Comparison of ENCODE assay signal across 9 mouse cellular contexts in the genomic region with DNA sequence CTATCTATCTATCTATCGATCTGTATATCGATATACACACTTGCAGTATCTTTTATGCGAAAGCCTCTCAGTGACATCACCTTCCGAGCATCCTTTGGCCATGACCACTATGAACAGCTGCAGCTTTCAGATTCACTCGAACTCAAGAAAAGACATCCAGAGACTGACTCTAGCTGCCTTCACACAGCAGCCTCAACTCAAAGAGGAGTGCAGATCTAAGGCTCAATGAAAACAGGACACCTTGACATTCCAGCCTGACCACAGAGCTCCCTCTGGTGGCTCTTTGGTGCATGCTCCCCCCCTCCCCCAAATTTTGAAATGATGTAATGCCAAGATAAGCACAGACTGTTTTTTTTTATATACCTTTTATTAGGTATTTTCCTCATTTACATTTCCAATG.
DNase-seq lines count a peak whose midpoint lies in the region; ATAC-seq lines count a peak whose summit lies in the region.
"Had no signal": no experiment of that assay in that cellular context is flagged by ENCODE, and none has a peak within 500 bp of the region (broad histone marks: within the 10 kb centered on the region; RNA-seq: fewer than 3 reads in every experiment).

No protein-coding gene starts in this region.

- no peak for ATAC-seq in hindbrain, embryonic 14.5 days (ENCODE audit: low FRiP score)
- ATAC-seq in hindbrain, embryonic 16.5 days, result no peak

- H3K4me2 ChIP-seq in hindbrain, embryonic 14.5 days (replicated peaks), result no peak overlapping the region
- H3K4me2 ChIP-seq in hindbrain, embryonic 16.5 days (ENCODE audit: low read length), result no peak overlapping the region
- H3K4me2 ChIP-seq: embryonic facial prominence, embryonic 12.5 days had no signal

- peak; percentile 73 for DNase-seq in hindbrain, embryonic 14.5 days (ENCODE audit: low spot score)
- DNase-seq in 416B (ENCODE audit: low read depth), result peak; percentile 68
- peak; percentile 70 for DNase-seq in ES-CJ7 (ENCODE audit: low read depth, low spot score)
- peak; percentile 60 for DNase-seq in embryonic facial prominence, embryonic 10.5 days (ENCODE audit: low spot score)
- peak; percentile 38 for DNase-seq in telencephalon, adult 2 months (ENCODE audit: low read depth, low spot score)
- DNase-seq in ovary, postnatal 10 days (ENCODE audit: low spot score), result no peak
- DNase-seq in urinary bladder, adult 2 months (ENCODE audit: low spot score), result no peak

- no peak overlapping the region for H3K9ac ChIP-seq in hindbrain, embryonic 14.5 days
- H3K9ac ChIP-seq in hindbrain, embryonic 16.5 days (ENCODE audit: low read depth, low read length), result no peak overlapping the region
- H3K9ac ChIP-seq: embryonic facial prominence, embryonic 12.5 days had no signal

- no peaks in the 10 kb centered on the region for H3K9me3 ChIP-seq in hindbrain, embryonic 14.5 days (ENCODE audit: control insufficient read depth, low read length)
- H3K9me3 ChIP-seq in hindbrain, embryonic 16.5 days (ENCODE audit: control insufficient read depth, low read length), result no peaks in the 10 kb centered on the region
- H3K9me3 ChIP-seq in embryonic facial prominence, embryonic 10.5 days, result no peaks in the 10 kb centered on the region
- H3K9me3 ChIP-seq: embryonic facial prominence, embryonic 12.5 days had no signal

- 82% methylated on average over 5 of the region's 5 CpGs for WGBS in hindbrain, embryonic 14.5 days
- WGBS in hindbrain, embryonic 16.5 days, result 85% methylated on average over 5 of the region's 5 CpGs
- 85% methylated on average over 5 of the region's 5 CpGs for WGBS in embryonic facial prominence, embryonic 10.5 days

- H3K4me3 ChIP-seq in hindbrain, embryonic 14.5 days (replicated peaks; ENCODE audit: low read length), result no peak overlapping the region
- H3K4me3 ChIP-seq in hindbrain, embryonic 16.5 days (ENCODE audit: low read length), result no peak overlapping the region
- H3K4me3 ChIP-seq in embryonic facial prominence, embryonic 10.5 days, result no peak overlapping the region
- H3K4me3 ChIP-seq: embryonic facial prominence, embryonic 12.5 days had no signal

- H3K4me1 ChIP-seq in hindbrain, embryonic 14.5 days (replicated peaks; ENCODE audit: control insufficient read depth, insufficient read depth, low read length), result peaks cover 14% of the 10 kb centered on the region; the same call in 1 of the 2 replicates
- peaks cover 8% of the 10 kb centered on the region for H3K4me1 ChIP-seq in hindbrain, embryonic 16.5 days (ENCODE audit: control insufficient read depth, insufficient read depth, low read depth, low read length)
- peaks cover 16% of the 10 kb centered on the region for H3K4me1 ChIP-seq in embryonic facial prominence, embryonic 10.5 days

- H3K36me3 ChIP-seq in hindbrain, embryonic 14.5 days (replicated peaks; ENCODE audit: control insufficient read depth, insufficient read depth), result no peaks in the 10 kb centered on the region
- no peaks in the 10 kb centered on the region for H3K36me3 ChIP-seq in hindbrain, embryonic 16.5 days (ENCODE audit: control insufficient read depth, insufficient read depth, low read length)
- no peaks in the 10 kb centered on the region for H3K36me3 ChIP-seq in embryonic facial prominence, embryonic 10.5 days (replicated peaks)
- H3K36me3 ChIP-seq: embryonic facial prominence, embryonic 12.5 days had no signal

- H3K27me3 ChIP-seq in hindbrain, embryonic 14.5 days (ENCODE audit: control insufficient read depth, insufficient read depth, low read length), result no peaks in the 10 kb centered on the region
- H3K27me3 ChIP-seq in hindbrain, embryonic 16.5 days (replicated peaks; ENCODE audit: control insufficient read depth, insufficient read depth, low read length), result no peaks in the 10 kb centered on the region
- peaks cover 33% of the 10 kb centered on the region for H3K27me3 ChIP-seq in embryonic facial prominence, embryonic 10.5 days (replicated peaks; ENCODE audit: low read depth, poor library complexity, severe bottlenecking)

- H3K27ac ChIP-seq in hindbrain, embryonic 14.5 days, result no peak overlapping the region
- no peak overlapping the region for H3K27ac ChIP-seq in hindbrain, embryonic 16.5 days (ENCODE audit: low read depth, low read length)
- H3K27ac ChIP-seq in embryonic facial prominence, embryonic 10.5 days (replicated peaks), result no peak overlapping the region

Comparison
In these comparisons a context has a peak if more than half of its experiments do, and no peak if none do; other contexts are left out.
1. DNase-seq: peak in hindbrain, embryonic 14.5 days (single experiment), 416B (single experiment), ES-CJ7 (single experiment), embryonic facial prominence, embryonic 10.5 days (single experiment) and telencephalon, adult 2 months (single experiment); none in ovary, postnatal 10 days (single experiment) and urinary bladder, adult 2 months (single experiment).